Mouse (Mus musculus) forebrain, embryonic 16.5 days (tissue): Measurements from ENCODE around the gene Gm49369. TPM values are rescaled to one million over a fixed set of nuclear protein-coding genes. Genes with fewer than 3 reads are reported as not detected.

Experiments
- ATAC-seq: fragments of 200-750 bp; cut with Nextera tagmentation; 2 replicates; pipeline ENCODE4 v1.8.0; 2017; ENCODE audit warnings: mild to moderate bottlenecking, moderate library complexity
- H3K27ac ChIP-seq: fragments of 300-500 bp; sonication (generic); 2 replicates; pipeline ENCODE4 v1.5.1; 2014; ENCODE audit warnings: low read length, control low read depth
- H3K27me3 ChIP-seq: fragments of 300-500 bp; sonication (generic); replicated peaks from 2 replicates; pipeline ENCODE4 v1.6.1; 2014; ENCODE audit warnings: low read length; ENCODE audit not compliant: control insufficient read depth, insufficient read depth
- H3K36me3 ChIP-seq: fragments of 300-500 bp; sonication (generic); 2 replicates; pipeline ENCODE4 v1.6.1; 2014; ENCODE audit not compliant: control insufficient read depth, insufficient read depth
- H3K4me1 ChIP-seq: fragments of 300-500 bp; sonication (generic); replicated peaks from 2 replicates; pipeline ENCODE4 v1.6.1; 2014; ENCODE audit warnings: low read length; ENCODE audit not compliant: control insufficient read depth, insufficient read depth
- H3K4me2 ChIP-seq: fragments of 300-500 bp; sonication (generic); 2 replicates; pipeline ENCODE4 v1.6.1; 2014; ENCODE audit warnings: mild to moderate bottlenecking, low read length, control low read depth
- H3K4me3 ChIP-seq: fragments of 300-500 bp; sonication (generic); replicated peaks from 2 replicates; pipeline ENCODE4 v1.5.1; 2014; ENCODE audit warnings: mild to moderate bottlenecking, low read length, control low read depth
- H3K9ac ChIP-seq: fragments of 300-500 bp; sonication (generic); replicated peaks from 2 replicates; pipeline ENCODE4 v1.6.1; 2014; ENCODE audit warnings: low read depth, low read length, control low read depth
- H3K9me3 ChIP-seq: fragments of 300-500 bp; sonication (generic); 2 replicates; pipeline ENCODE4 v1.6.1; 2016; ENCODE audit warnings: low read length; ENCODE audit not compliant: control insufficient read depth
- WGBS: fragments of 180-500 bp; shearing (Covaris S2); extraction: QIAGEN DNeasy Blood & Tissue Kit; methylation state at CpG from one replicate; pipeline ENCODE4 v1.1.7; 2014; 5-methylcytosine and 5-hydroxymethylcytosine counted together
- polyA plus RNA-seq: library from polyadenylated mRNA; unstranded; fragments of >200 nt; fragmentation: Nextera tagmentation; extraction: Ambion mirVana; gene quantifications from 2 replicates; pipeline ENCODE4 v1.2.1, GENCODE M21; 2015

The Gm49369 gene
- polyA plus RNA-seq, 1 experiment from 2014 or later, result not detected

DNA sequence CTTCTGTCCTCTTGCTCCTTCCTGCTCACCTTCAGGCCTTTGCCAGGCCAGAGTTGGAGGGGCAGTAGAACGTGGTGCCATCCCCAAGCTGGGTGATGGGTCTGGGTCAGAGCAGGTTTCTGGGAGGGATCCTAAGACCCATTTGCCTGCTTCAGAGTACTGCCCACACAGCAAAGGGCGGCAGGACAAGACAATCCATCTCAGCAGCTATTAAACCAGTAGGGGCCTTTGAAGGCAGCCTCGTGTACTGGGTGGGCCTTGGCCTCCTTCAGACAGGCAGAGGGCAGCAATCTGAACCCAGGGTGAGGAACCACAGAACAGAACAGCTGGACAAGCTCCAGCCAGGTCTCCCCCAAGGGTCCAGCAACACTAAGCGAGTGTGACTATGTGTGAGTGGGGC, 6.4 kb downstream of the Gm49369 start:
- WGBS, result 82% methylated on average over 4 of the region's 4 CpGs

DNA sequence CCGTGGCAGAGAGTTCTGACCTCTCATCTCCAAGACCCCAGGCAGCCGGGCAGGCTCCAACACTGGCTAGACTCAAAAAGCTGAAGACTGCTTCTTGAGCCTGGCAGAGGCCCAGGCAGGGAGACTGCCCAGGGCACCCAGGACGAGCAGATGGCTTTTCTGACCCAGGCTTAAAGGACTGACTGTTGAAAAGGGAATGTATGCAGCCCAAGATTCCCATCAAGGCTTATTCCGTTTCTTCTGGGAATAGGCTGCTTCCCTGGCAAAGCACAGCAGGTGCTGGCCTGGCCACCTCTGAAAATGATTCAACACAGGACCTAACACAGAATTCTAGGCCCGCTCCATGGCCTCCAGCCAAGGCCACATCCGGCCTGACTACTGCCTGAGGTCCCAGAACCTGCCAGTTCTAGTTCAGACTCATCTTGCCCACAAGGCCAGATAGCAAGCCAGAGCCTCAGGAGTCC, 7.2 kb downstream of the Gm49369 start:
- H3K27ac ChIP-seq, result no peak overlapping the region
- peaks cover 31% of the 10 kb centered on the region for H3K36me3 ChIP-seq
- H3K4me3 ChIP-seq, result no peak overlapping the region
- no peak overlapping the region for H3K4me2 ChIP-seq
- no peak overlapping the region for H3K9ac ChIP-seq
- peaks cover 22% of the 10 kb centered on the region for H3K27me3 ChIP-seq
- 76% methylated on average over 6 of the region's 6 CpGs for WGBS
- H3K4me1 ChIP-seq, result peaks cover 15% of the 10 kb centered on the region
- ATAC-seq, result no peak
- no peaks in the 10 kb centered on the region for H3K9me3 ChIP-seq

More for the DNA sequence above, 6.4 kb downstream of the Gm49369 start:
- H3K36me3 ChIP-seq, result peaks cover 33% of the 10 kb centered on the region
- peaks cover 18% of the 10 kb centered on the region for H3K27me3 ChIP-seq
- H3K4me3 ChIP-seq, result no peak overlapping the region
- no peak overlapping the region for H3K9ac ChIP-seq
- ATAC-seq, result no peak
- H3K27ac ChIP-seq, result no peak overlapping the region
- peaks cover 13% of the 10 kb centered on the region for H3K4me1 ChIP-seq
- H3K4me2 ChIP-seq, result no peak overlapping the region
- H3K9me3 ChIP-seq, result no peaks in the 10 kb centered on the region

DNA sequence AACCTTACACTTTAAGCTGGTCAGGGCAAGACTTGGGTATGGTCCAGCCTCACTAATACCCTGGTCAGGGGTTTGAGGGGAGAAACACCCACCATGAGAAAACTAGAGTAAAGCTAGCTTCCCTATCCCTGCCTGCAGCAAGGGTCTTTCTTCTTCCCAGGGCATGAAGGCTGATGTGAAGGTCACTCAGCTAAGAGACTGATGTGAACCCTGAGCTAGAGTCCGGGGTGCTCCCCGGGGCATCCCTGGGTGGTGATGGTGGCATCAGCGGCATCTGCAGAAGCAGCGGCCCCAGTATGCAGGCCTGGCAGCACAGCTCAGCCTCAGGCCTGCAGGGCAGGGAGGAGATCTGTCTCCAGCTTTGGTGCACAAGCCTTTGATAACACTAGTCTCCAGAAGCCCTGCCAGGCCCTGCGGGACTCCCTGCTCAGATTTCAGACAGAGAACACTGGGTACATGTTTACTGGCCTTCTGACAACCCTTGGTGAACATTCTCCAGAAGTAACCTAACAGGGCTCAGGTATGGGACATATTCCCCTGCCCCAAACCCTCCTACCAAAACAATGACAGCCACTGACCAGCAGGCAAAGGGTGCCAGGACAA, 8.0 kb downstream of the Gm49369 start:
- ATAC-seq, result no peak
- peaks cover 28% of the 10 kb centered on the region for H3K36me3 ChIP-seq
- no peak overlapping the region for H3K9ac ChIP-seq
- H3K4me3 ChIP-seq, result no peak overlapping the region
- H3K4me1 ChIP-seq, result peaks cover 15% of the 10 kb centered on the region
- H3K27me3 ChIP-seq, result peaks cover 22% of the 10 kb centered on the region
- no peak overlapping the region for H3K4me2 ChIP-seq
- WGBS, result 97% methylated on average over 5 of the region's 5 CpGs
- H3K9me3 ChIP-seq, result no peaks in the 10 kb centered on the region
- H3K27ac ChIP-seq, result no peak overlapping the region

DNA sequence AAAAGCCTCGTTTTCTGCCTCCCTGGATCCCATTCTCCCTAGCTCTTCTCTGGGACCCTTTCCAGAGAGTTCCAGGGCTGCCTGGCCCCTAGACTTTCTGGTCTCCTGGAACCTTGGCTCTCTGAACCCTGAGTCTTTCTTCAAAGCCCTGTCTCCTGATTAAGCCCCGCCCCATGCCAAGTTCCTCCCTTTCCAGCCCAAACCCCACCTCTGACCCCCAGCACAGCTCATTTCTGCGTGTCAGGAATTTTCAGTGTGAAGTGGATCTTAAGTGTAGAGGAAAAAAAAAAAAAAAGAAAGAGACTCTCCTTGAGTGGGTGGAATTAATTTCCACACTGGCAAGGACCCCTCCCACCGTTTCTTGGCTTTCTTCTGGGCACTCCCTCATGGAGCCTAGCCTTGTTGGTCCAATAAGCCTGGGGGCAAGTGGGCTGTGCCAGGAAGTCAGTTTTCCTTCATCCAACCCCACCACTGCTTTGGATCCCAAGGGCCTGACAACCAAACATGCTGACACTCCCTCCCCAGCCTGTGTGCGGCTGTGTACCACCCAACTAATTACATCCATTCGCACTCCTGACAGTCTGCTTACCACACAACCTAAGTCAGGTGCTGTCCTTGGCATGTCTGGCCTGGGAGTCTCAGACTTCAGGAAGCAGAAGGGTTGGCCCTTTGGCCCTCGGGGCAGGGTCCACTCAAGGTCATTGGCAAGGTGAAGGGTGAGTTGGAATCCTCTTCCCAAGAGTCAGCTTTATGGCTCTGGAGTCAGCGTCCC, 8.6 kb downstream of the Gm49369 start, which contains the start of gene Ifitm10:
TSS of gene Ifitm10 (minus strand) at position 113 of the 772 bp plus-strand sequence.
- Histone ChIP-seq H3K9me3 (no peaks in the 10 kb centered on the region), H3K4me2 (no peak within 1 kb of the TSS), H3K36me3 (peaks cover 22% of the 10 kb centered on the region), H3K27me3 (peaks cover 22% of the 10 kb centered on the region), H3K9ac (no peak within 1 kb of the TSS), H3K4me1 (peaks cover 15% of the 10 kb centered on the region), H3K27ac (no peak within 1 kb of the TSS), H3K4me3 (no peak within 1 kb of the TSS; the same call in 1 of the 2 replicates)
- WGBS, result 71% methylated on average over 8 of the region's 8 CpGs
- ATAC-seq, result no peak

DNA sequence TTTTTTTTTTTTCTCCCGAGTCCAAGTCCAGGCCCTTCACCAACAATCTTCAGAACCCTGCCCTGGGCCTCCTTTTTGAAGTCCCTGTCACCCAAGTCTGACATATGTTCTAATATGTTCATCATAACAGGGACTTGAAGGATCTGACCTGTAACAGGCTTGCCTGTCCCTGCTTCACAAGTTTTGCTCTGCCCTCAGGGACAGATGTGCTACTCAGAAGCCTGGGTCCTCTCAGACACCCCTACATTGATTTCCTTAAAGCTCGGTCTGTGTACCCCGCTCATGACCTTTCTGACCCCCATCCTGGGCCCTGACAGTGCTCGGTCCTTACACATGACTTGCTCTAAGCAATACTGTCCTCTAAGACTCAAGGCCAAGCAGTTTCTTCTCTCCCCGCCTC, 9.4 kb downstream of the Gm49369 start:
- no peak overlapping the region for H3K9ac ChIP-seq
- H3K9me3 ChIP-seq, result no peaks in the 10 kb centered on the region
- peaks cover 17% of the 10 kb centered on the region for H3K36me3 ChIP-seq
- no peak overlapping the region for H3K27ac ChIP-seq
- no peak overlapping the region for H3K4me2 ChIP-seq
- no peak overlapping the region for H3K4me3 ChIP-seq
- peaks cover 22% of the 10 kb centered on the region for H3K27me3 ChIP-seq
- 73% methylated on average over 5 of the region's 5 CpGs for WGBS
- ATAC-seq, result no peak
- H3K4me1 ChIP-seq, result peaks cover 15% of the 10 kb centered on the region

DNA sequence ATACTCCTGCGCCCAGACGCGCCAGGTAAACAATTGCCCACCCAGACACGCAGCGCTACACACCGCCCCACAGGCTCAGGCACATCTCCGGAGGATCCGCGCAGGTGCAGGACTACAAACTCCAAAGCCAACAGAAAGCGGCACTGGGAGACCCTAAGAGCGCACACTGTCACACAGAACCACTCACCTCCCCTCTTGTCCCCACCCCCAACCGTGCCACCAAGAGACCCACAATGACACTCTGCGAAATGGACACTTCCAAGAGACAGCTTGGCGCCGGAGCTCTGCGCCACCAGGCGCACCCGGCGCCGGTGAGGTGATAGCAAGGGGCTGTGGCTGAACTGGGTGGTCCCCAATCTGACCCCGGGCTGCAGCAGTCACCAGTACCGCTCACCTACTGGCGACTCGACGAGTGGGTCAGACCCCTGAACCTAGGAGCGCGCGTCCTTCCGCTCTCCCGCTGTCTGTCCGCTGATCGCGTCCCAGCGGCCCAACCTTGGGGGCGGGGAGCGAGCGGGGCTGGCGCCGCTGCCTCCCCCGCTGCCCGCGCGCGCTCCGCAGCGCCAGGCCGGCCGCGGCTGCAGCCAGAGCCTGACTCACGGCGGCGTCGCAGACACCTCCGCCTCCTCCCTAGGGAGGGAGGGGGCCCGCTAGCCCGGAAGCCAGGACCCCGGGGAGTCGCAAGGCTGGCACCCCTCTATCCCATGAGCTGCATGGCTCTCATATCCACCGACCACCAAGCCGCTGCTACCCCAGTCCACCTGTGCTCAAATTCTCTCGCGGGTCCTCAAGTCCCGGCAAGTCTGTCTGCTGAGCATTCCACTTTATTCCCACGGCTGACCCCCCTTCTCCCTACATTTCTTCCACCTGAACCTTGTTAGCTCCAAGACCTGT, 10.5 kb downstream of the Gm49369 start:
- ATAC-seq, result peak; percentile 51
- H3K4me3 ChIP-seq, result peak overlapping the region; percentile 45
- WGBS, result 1% methylated on average over 63 of the region's 64 CpGs
- H3K27ac ChIP-seq, result no peak overlapping the region
- H3K4me2 ChIP-seq, result peak overlapping the region; percentile 74
- peak overlapping the region; percentile 51 for H3K9ac ChIP-seq
- peaks cover 22% of the 10 kb centered on the region for H3K27me3 ChIP-seq
- H3K9me3 ChIP-seq, result no peaks in the 10 kb centered on the region
- H3K36me3 ChIP-seq, result peaks cover 11% of the 10 kb centered on the region; the same call in 1 of the 2 replicates
- H3K4me1 ChIP-seq, result peaks cover 15% of the 10 kb centered on the region

DNA sequence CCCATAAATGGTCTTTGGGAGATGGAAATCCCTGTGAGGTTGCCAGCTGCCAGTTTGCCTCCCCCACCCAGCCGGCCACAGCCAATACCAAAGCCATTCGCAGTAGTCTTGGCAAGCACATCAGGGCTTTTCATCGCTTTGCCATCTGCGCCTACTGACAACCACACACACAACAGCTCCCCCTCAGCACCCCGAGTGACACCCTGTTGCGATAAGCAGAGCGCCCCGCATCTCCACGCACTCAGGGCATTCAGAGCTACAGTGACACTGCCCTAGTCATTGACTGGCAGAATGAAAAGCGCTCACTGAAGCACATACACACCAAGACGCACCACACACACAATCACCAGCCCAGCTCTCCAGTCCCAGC, 11.1 kb downstream of the Gm49369 start:
- H3K27me3 ChIP-seq, result peaks cover 22% of the 10 kb centered on the region
- H3K4me2 ChIP-seq, result peak overlapping the region; percentile 74
- H3K9ac ChIP-seq, result no peak overlapping the region; the same call in 1 of the 2 replicates
- peaks cover 15% of the 10 kb centered on the region for H3K4me1 ChIP-seq
- peak overlapping the region; percentile 45 for H3K4me3 ChIP-seq
- WGBS, result 12% methylated on average over 11 of the region's 11 CpGs
- ATAC-seq, result peak; percentile 39
- H3K27ac ChIP-seq, result no peak overlapping the region
- peaks cover 6% of the 10 kb centered on the region; the same call in 1 of the 2 replicates for H3K36me3 ChIP-seq
- no peaks in the 10 kb centered on the region for H3K9me3 ChIP-seq

DNA sequence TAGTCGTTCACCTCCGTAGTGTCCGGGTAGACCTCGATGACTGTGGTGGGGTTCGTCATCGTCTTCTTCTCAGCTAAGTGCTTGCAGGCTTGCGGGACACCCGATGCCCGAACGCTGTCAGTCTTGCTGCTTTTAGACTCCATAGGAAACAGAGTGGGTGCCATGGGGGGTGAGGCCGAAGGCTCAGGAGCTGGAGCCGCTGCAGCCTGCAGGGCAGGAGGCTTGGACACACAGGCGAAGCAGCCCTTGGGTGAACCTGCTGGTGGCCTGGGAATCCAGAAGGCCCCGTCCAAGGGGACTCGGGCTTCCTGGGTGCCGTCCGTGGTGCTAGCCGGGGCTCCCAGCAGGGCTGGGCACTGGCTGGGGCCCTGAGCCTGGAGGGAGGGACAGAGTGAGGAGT, 11.5 kb downstream of the Gm49369 start:
- Histone ChIP-seq H3K4me2 (peak overlapping the region; percentile 74), H3K4me1 (peaks cover 15% of the 10 kb centered on the region), H3K4me3 (no peak overlapping the region; the same call in 1 of the 2 replicates), H3K9ac (no peak overlapping the region), H3K27me3 (peaks cover 22% of the 10 kb centered on the region), H3K9me3 (no peaks in the 10 kb centered on the region), H3K27ac (no peak overlapping the region), H3K36me3 (peaks cover 5% of the 10 kb centered on the region; the same call in 1 of the 2 replicates)
- ATAC-seq, result no peak
- 80% methylated on average over 18 of the region's 18 CpGs for WGBS

DNA sequence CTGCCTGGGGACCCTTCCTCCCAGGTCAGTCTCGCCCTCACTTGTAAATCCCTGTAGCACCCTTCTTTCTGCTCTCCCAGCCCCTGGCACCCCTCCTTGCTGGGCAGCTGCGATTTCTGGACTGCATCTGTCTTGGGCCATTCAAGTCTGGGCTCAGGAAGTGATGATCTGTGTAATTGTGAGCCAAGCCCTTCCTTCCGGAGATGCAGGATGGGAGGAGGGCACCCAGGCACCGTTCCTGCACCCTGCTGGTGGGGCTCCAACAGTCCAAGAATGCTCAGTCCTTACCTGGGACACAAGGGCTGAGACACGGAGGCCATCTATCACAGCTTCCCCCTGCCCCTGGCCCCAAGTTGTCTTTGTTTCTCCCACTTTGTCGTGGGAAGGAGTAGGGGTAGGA, 12.6 kb downstream of the Gm49369 start:
- Histone ChIP-seq H3K27ac (no peak overlapping the region), H3K9me3 (no peaks in the 10 kb centered on the region), H3K4me3 (no peak overlapping the region), H3K27me3 (peaks cover 22% of the 10 kb centered on the region), H3K36me3 (no peaks in the 10 kb centered on the region), H3K4me1 (peaks cover 15% of the 10 kb centered on the region), H3K4me2 (no peak overlapping the region), H3K9ac (no peak overlapping the region)
- WGBS, result 81% methylated on average over 6 of the region's 6 CpGs
- no peak for ATAC-seq
